Mouse (Mus musculus): ENCODE results near the gene Olfr382.
"Not testable (repeated sequence)": the region's sequence is repeated elsewhere in the genome, so short reads cannot be mapped to it uniquely, and the experiment has no call there.

The Olfr382 gene

GRCm38 (mm10) chr11:73517097-73517496 is at the start of gene Olfr382:
Gene Olfr382 (minus strand): TSS chr11:73517197.
- no peak for DNase-seq (ENCODE audit: low spot score)

- DNase-seq (ENCODE audit: low spot score): not testable (repeated sequence)
Observed at GRCm38 (mm10) chr11:73528971-73529370, 12.0 kb upstream of the Olfr382 start.

GRCm38 (mm10) chr11:73491503-73491902 is 25.5 kb downstream of the Olfr382 start, which contains the start of gene Olfr381:
Gene Olfr381 (minus strand): TSS chr11:73491603.
- DNase-seq (ENCODE audit: low spot score): no peak

Data from urinary bladder, postnatal 25 days (tissue).